Mouse (Mus musculus) urinary bladder, adult 2 months (tissue): ENCODE results near the gene Cyp4f15. TPM values are rescaled to one million over a fixed set of nuclear protein-coding genes. Genes with fewer than 3 reads are reported as not detected.

Experiments
- polyA plus RNA-seq: library from polyadenylated mRNA; depleted of rRNA; stranded (reverse); fragments of >200 nt; gene quantifications from 2 replicates; pipeline ENCODE4 v1.2.3, GENCODE M21; 2012; rRNA removed

Cyp4f15 gene
- polyA plus RNA-seq, 1 experiment, result 204 TPM

Other genes starting within 250 kb of the Cyp4f15 start
- gene Cyp4f39, start 232.9 kb upstream of the Cyp4f15 start, polyA plus RNA-seq, result 8.8 and 9.2 TPM in 2 replicates
- gene Cyp4f17, start 179.6 kb upstream of the Cyp4f15 start, polyA plus RNA-seq, result 13.5 and 13.6 TPM in 2 replicates
- gene Cyp4f16, start 149.1 kb upstream of the Cyp4f15 start, polyA plus RNA-seq, result 19.7 and 22.9 TPM in 2 replicates
- gene Cyp4f37, start 64.3 kb upstream of the Cyp4f15 start, polyA plus RNA-seq, result 0.01 TPM in 1 of 2 replicates, not detected in the other
- gene Cyp4f40, start 26.7 kb upstream of the Cyp4f15 start, polyA plus RNA-seq, result 0.19 and 0.50 TPM in 2 replicates
- gene Zfp871, start 102.7 kb downstream of the Cyp4f15 start, polyA plus RNA-seq, result 20.1 and 22.0 TPM in 2 replicates
- gene Zfp811, start 124.3 kb downstream of the Cyp4f15 start, polyA plus RNA-seq, result 4.5 and 5.2 TPM in 2 replicates
- 5.5 and 7.2 TPM in 2 replicates for gene Zfp799, start 144.6 kb downstream of the Cyp4f15 start, polyA plus RNA-seq
- 3.6 and 4.8 TPM in 2 replicates for gene Zfp870, start 206.0 kb downstream of the Cyp4f15 start, polyA plus RNA-seq
- gene Cyp4f14, start 231.7 kb downstream of the Cyp4f15 start, polyA plus RNA-seq, result 0.10 and 0.12 TPM in 2 replicates